Mouse (Mus musculus): ENCODE measurements around the gene Ubac2. TPM values are rescaled to one million over a fixed set of nuclear protein-coding genes. Genes with fewer than 3 reads are reported as not detected.

Ubac2 gene
- total RNA-seq, 2 experiments from 2014 or later: 48.9 to 49.7 TPM

GRCm38 (mm10) chr14:121964990-121965389 lies 86.6 kb downstream of the Ubac2 start, which contains the start of gene Gpr183:
Gene Gpr183, minus strand, starts transcription at chr14:121965195.
- no peak for DNase-seq (ENCODE audit: low spot score in 2 of 2)

- DNase-seq (ENCODE audit: low spot score in 2 of 2): no peak
These were observed 87.0 kb downstream of the Ubac2 start for GRCm38 (mm10) chr14:121965461-121965860.

GRCm38 (mm10) chr14:121967095-121967494 lies 88.7 kb downstream of the Ubac2 start:
- DNase-seq (ENCODE audit: low spot score in 2 of 2): no peak

GRCm38 (mm10) chr14:121970402-121970801 lies 92.0 kb downstream of the Ubac2 start:
- no peak for DNase-seq (ENCODE audit: low spot score in 2 of 2)

GRCm38 (mm10) chr14:121973114-121973513 lies 94.7 kb downstream of the Ubac2 start:
- DNase-seq (ENCODE audit: low spot score in 2 of 2): no peak

- DNase-seq (ENCODE audit: low spot score in 2 of 2): no peak
These were observed 103.1 kb downstream of the Ubac2 start for GRCm38 (mm10) chr14:121981531-121981930.

GRCm38 (mm10) chr14:121983009-121983933 lies 104.9 kb downstream of the Ubac2 start:
- no peak for DNase-seq (ENCODE audit: low spot score in 2 of 2)

- DNase-seq (ENCODE audit: low spot score in 2 of 2): peak in 1 of 2 experiments; percentile 20
These were observed 107.1 kb downstream of the Ubac2 start for GRCm38 (mm10) chr14:121985477-121985876.

GRCm38 (mm10) chr14:121986028-121986427 lies 107.6 kb downstream of the Ubac2 start:
- DNase-seq (ENCODE audit: low spot score in 2 of 2): no peak

GRCm38 (mm10) chr14:121987287-121987686 lies 108.9 kb downstream of the Ubac2 start:
- DNase-seq (ENCODE audit: low spot score in 2 of 2): no peak

GRCm38 (mm10) chr14:121987691-121988090 lies 109.3 kb downstream of the Ubac2 start:
- DNase-seq (ENCODE audit: low spot score in 2 of 2): no peak

- no peak for DNase-seq (ENCODE audit: low spot score in 2 of 2)
These were observed 110.9 kb downstream of the Ubac2 start for GRCm38 (mm10) chr14:121989331-121989730.

- DNase-seq (ENCODE audit: low spot score in 2 of 2): no peak
These were observed 111.4 kb downstream of the Ubac2 start for GRCm38 (mm10) chr14:121989869-121990268.

GRCm38 (mm10) chr14:121990897-121991296 lies 112.5 kb downstream of the Ubac2 start:
- DNase-seq (ENCODE audit: low spot score in 2 of 2): no peak

- no peak for DNase-seq (ENCODE audit: low spot score in 2 of 2)
These were observed 113.5 kb downstream of the Ubac2 start for GRCm38 (mm10) chr14:121991921-121992320.

GRCm38 (mm10) chr14:121992395-121993280 lies 114.2 kb downstream of the Ubac2 start:
- no peak for DNase-seq (ENCODE audit: low spot score in 2 of 2)

- no peak for DNase-seq (ENCODE audit: low spot score in 2 of 2)
These were observed 115.2 kb downstream of the Ubac2 start for GRCm38 (mm10) chr14:121993616-121994015.

- no peak for DNase-seq (ENCODE audit: low spot score in 2 of 2)
These were observed 115.8 kb downstream of the Ubac2 start for GRCm38 (mm10) chr14:121994171-121994700.

- DNase-seq (ENCODE audit: low spot score in 2 of 2): no peak
These were observed 116.6 kb downstream of the Ubac2 start for GRCm38 (mm10) chr14:121994846-121995556.

GRCm38 (mm10) chr14:121995557-121995870 lies 117.1 kb downstream of the Ubac2 start:
- DNase-seq (ENCODE audit: low spot score in 2 of 2): no peak

- peak; percentile 13 to 17 for DNase-seq (ENCODE audit: low spot score in 2 of 2)
These were observed 118.4 kb downstream of the Ubac2 start for GRCm38 (mm10) chr14:121996786-121997185.

All from layer of hippocampus, postnatal 14 days (tissue).